Mouse (Mus musculus): Measurements from ENCODE around the gene Olfr1504. TPM values are rescaled to one million over a fixed set of nuclear protein-coding genes. Genes with fewer than 3 reads are reported as not detected.
"Not testable (repeated sequence)": the region's sequence is repeated elsewhere in the genome, so short reads cannot be mapped to it uniquely, and the experiment has no call there.

The Olfr1504 gene
- total RNA-seq (2021), result not detected
- long read RNA-seq, experiment 1, result 0 reads
- long read RNA-seq, experiment 2, result 0 reads

- DNase-seq, result no peak
- intact Hi-C loops (cut with DNase I), result no loop called here
Measured at GRCm38 (mm10) chr19:13897828-13898227, at the start of gene Olfr1504. Olfr1504 (minus strand) TSS chr19:13897928.

- intact Hi-C loops (cut with DNase I), result no loop called here
- DNase-seq, result no peak
Measured at GRCm38 (mm10) chr19:13913230-13913629, 15.5 kb upstream of the Olfr1504 start, which contains the start of gene Olfr1505. Olfr1505 (plus strand) TSS chr19:13913530.

- no peak for DNase-seq
- intact Hi-C loops (cut with DNase I), result no loop called here
Measured at GRCm38 (mm10) chr19:13861495-13861894, 36.2 kb downstream of the Olfr1504 start, which contains the start of gene Olfr1502. Olfr1502 (plus strand) TSS chr19:13861795.

- DNase-seq; intact Hi-C loops (cut with DNase I): not testable (repeated sequence)
Measured at GRCm38 (mm10) chr19:13850592-13850991, 47.1 kb downstream of the Olfr1504 start, which contains the start of gene Olfr1501. Olfr1501 (minus strand) TSS chr19:13850692.

Other genes starting within 250 kb of the Olfr1504 start
- gene Olfr1490, start 246.8 kb downstream of the Olfr1504 start, total RNA-seq (2021), result not detected
- not detected for gene Olfr1491, start 200.7 kb downstream of the Olfr1504 start, total RNA-seq (2021)
- not detected for gene Olfr1493-ps1, start 174.7 kb downstream of the Olfr1504 start, total RNA-seq (2021)
- gene Olfr1494, start 158.2 kb downstream of the Olfr1504 start, total RNA-seq (2021), result not detected
- gene Olfr1495, start 133.3 kb downstream of the Olfr1504 start, total RNA-seq (2021), result not detected
- not detected for gene Olfr1496, start 120.0 kb downstream of the Olfr1504 start, total RNA-seq (2021)
- gene Olfr1497, start 99.7 kb downstream of the Olfr1504 start, total RNA-seq (2021), result not detected
- not detected for gene Olfr1499, start 78.5 kb downstream of the Olfr1504 start, total RNA-seq (2021)
- not detected for gene Olfr1500, start 67.4 kb downstream of the Olfr1504 start, total RNA-seq (2021)
- not detected for gene Olfr1501, start 47.2 kb downstream of the Olfr1504 start, total RNA-seq (2021)
- not detected for gene Olfr1502, start 36.1 kb downstream of the Olfr1504 start, total RNA-seq (2021)
- gene Olfr1505, start 15.6 kb upstream of the Olfr1504 start, total RNA-seq (2021), result not detected